Mouse (Mus musculus): Measurements from ENCODE around the gene Denr.

The Denr gene

GRCm38 (mm10) chr5:123906976-123907630, at the start of gene Denr:
Gene Denr, plus strand, starts transcription at chr5:123907175.
- peak; percentile 100 for DNase-seq

- no peak for DNase-seq
Observed at GRCm38 (mm10) chr5:123858798-123859197, 48.2 kb upstream of the Denr start.

- no peak for DNase-seq
Observed at GRCm38 (mm10) chr5:123862374-123863350, 44.3 kb upstream of the Denr start.

GRCm38 (mm10) chr5:123863934-123864333, 43.0 kb upstream of the Denr start:
- DNase-seq: no peak

GRCm38 (mm10) chr5:123865365-123865764, 41.6 kb upstream of the Denr start, which contains the start of gene Hcar2:
Gene Hcar2, minus strand, starts transcription at chr5:123865499.
- DNase-seq: no peak

GRCm38 (mm10) chr5:123866457-123866856, 40.5 kb upstream of the Denr start:
- no peak for DNase-seq

GRCm38 (mm10) chr5:123869615-123870014, 37.4 kb upstream of the Denr start:
- DNase-seq: no peak

GRCm38 (mm10) chr5:123874177-123874576, 32.8 kb upstream of the Denr start:
- no peak for DNase-seq

- DNase-seq: no peak
Observed at GRCm38 (mm10) chr5:123878056-123878455, 28.9 kb upstream of the Denr start.

- no peak for DNase-seq
Observed at GRCm38 (mm10) chr5:123879928-123880327, 27.0 kb upstream of the Denr start, which contains the start of gene Hcar1. Gene Hcar1, minus strand, starts transcription at chr5:123880020.

- no peak for DNase-seq
Observed at GRCm38 (mm10) chr5:123880778-123881177, 26.2 kb upstream of the Denr start.

- DNase-seq: no peak
Observed at GRCm38 (mm10) chr5:123883891-123884290, 23.1 kb upstream of the Denr start.

GRCm38 (mm10) chr5:123884332-123884731, 22.6 kb upstream of the Denr start:
- no peak for DNase-seq

- no peak for DNase-seq
Observed at GRCm38 (mm10) chr5:123886365-123886764, 20.6 kb upstream of the Denr start.

GRCm38 (mm10) chr5:123890312-123890711, 16.7 kb upstream of the Denr start:
- no peak for DNase-seq

- no peak for DNase-seq
Observed at GRCm38 (mm10) chr5:123890987-123891386, 16.0 kb upstream of the Denr start.

GRCm38 (mm10) chr5:123891669-123892068, 15.3 kb upstream of the Denr start:
- peak; percentile 67 for DNase-seq

GRCm38 (mm10) chr5:123893520-123893919, 13.5 kb upstream of the Denr start:
- no peak for DNase-seq

GRCm38 (mm10) chr5:123896395-123896794, 10.6 kb upstream of the Denr start:
- DNase-seq: no peak

GRCm38 (mm10) chr5:123897352-123897751, 9.6 kb upstream of the Denr start:
- DNase-seq: no peak

- peak; percentile 14 for DNase-seq
Observed at GRCm38 (mm10) chr5:123904059-123904672, 2.8 kb upstream of the Denr start.

- DNase-seq: peak; percentile 13
Observed at GRCm38 (mm10) chr5:123906146-123906975, 614 bp upstream of the Denr start.

GRCm38 (mm10) chr5:123907631-123907977, 629 bp downstream of the Denr start:
- DNase-seq: no peak

Data from thymus, postnatal 14 days (tissue).